Mouse (Mus musculus) kidney, embryonic 15.5 days (tissue): ENCODE data around the gene Ccr7. TPM values are rescaled to one million over a fixed set of nuclear protein-coding genes. Genes with fewer than 3 reads are reported as not detected.

Source experiments
- polyA plus RNA-seq: library from polyadenylated mRNA; unstranded; fragments of >200 nt; fragmentation: Nextera tagmentation; extraction: Ambion mirVana; gene quantifications from 2 replicates; pipeline ENCODE4 v1.2.1, GENCODE M21; 2015

Gene Ccr7
- polyA plus RNA-seq, 1 experiment from 2014 or later = 0.17 TPM

Other genes with a start within 250 kb of the Ccr7 start
- gene Cdc6, start 247.3 kb downstream of the Ccr7 start, polyA plus RNA-seq = 36.3 and 39.1 TPM in 2 replicates
- 29.3 and 32.1 TPM in 2 replicates for gene Rara, start 227.3 kb downstream of the Ccr7 start, polyA plus RNA-seq
- gene Gjd3, start 172.1 kb downstream of the Ccr7 start, polyA plus RNA-seq = 0.48 and 0.51 TPM in 2 replicates
- 249 and 256 TPM in 2 replicates for gene Top2a, start 130.9 kb downstream of the Ccr7 start, polyA plus RNA-seq
- gene Igfbp4, start 113.8 kb downstream of the Ccr7 start, polyA plus RNA-seq = 644 and 695 TPM in 2 replicates
- 0.29 and 0.32 TPM in 2 replicates for gene Tns4, start 65.8 kb downstream of the Ccr7 start, polyA plus RNA-seq
- 243 and 249 TPM in 2 replicates for gene Smarce1, start 75.9 kb upstream of the Ccr7 start, polyA plus RNA-seq
- gene Krt222, start 89.0 kb upstream of the Ccr7 start, polyA plus RNA-seq = 0.45 and 0.49 TPM in 2 replicates
- not detected in 2 replicates for gene Krt24, start 130.2 kb upstream of the Ccr7 start, polyA plus RNA-seq
- gene Krt25, start 167.9 kb upstream of the Ccr7 start, polyA plus RNA-seq = not detected in 2 replicates
- gene Krt26, start 182.9 kb upstream of the Ccr7 start, polyA plus RNA-seq = 0.09 TPM in 1 of 2 replicates, not detected in the other
- not detected in 2 replicates for gene Krt27, start 196.0 kb upstream of the Ccr7 start, polyA plus RNA-seq
- gene Krt28, start 219.8 kb upstream of the Ccr7 start, polyA plus RNA-seq = 0.10 and 0.31 TPM in 2 replicates
- 28.7 and 35.2 TPM in 2 replicates for gene Krt10, start 234.3 kb upstream of the Ccr7 start, polyA plus RNA-seq